Mouse (Mus musculus) liver, embryonic 14.5 days (tissue): Measurements from ENCODE around the gene Cdkn2aipnl.

Experiments
- CTCF ChIP-seq: IDR thresholded peaks from 2 replicates; pipeline ENCODE4 v1.5.1; 2016; ENCODE audit warnings: antibody characterized with exemption, low read depth, control low read depth
- EP300 ChIP-seq: IDR thresholded peaks from 2 replicates; pipeline ENCODE4 v1.6.1; 2016; ENCODE audit warnings: antibody characterized with exemption, low read depth

GRCm38 (mm10) chr11:51967443-51968401, at the start of gene Cdkn2aipnl:
- no peak for TF ChIP-seq EP300
- TF ChIP-seq CTCF: peak; percentile 93
